Mouse (Mus musculus) cerebellum, postnatal 4 days (tissue): Measurements from ENCODE around the gene Cdhr1.

Source experiments
- DNase-seq, 2 experiments: peaks; one replicate each; pipeline ENCODE4 v3.0.0; 2022; ENCODE audit warnings: low spot score in 2 of 2, mixed read lengths in 1 of 2

Cdhr1 gene

DNA sequence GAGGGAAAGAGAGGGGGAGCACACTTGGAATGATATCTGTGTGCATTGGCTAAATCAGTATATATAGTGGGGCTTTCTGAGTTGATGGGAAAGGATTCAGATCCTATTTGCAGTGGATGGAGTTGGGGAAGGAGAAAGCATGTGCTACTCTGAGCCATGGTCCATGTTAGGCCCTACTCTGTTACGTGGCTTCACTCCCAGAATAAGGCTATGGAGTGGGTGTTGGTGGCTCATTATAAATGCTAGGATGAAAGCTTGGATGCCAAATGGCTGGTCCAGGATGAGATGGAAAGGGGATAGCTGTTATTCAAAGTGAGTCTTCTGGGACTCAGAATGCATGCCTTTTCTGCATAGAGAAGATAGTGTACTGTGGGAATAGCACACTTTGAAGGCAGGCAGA is 17.4 kb downstream of the Cdhr1 start:
- no peak for DNase-seq

DNA sequence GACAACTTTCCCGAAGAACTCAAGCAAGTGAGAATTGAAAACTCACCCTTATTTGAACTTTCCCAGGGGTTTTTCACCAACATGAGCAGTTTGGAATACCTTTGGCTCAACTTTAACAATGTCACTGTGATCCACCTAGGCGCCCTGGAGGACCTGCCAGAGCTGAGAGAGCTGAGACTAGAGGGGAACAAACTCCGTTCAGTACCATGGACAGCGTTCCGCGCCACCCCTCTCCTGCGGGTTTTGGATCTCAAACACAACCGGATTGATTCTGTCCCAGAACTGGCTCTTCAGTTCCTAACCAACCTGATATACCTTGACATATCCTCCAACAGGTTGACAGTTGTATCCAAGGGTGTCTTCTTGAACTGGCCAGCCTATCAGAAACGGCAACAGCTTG is 29.6 kb downstream of the Cdhr1 start:
- DNase-seq = peak in 1 of 2 experiments; percentile 13

DNA sequence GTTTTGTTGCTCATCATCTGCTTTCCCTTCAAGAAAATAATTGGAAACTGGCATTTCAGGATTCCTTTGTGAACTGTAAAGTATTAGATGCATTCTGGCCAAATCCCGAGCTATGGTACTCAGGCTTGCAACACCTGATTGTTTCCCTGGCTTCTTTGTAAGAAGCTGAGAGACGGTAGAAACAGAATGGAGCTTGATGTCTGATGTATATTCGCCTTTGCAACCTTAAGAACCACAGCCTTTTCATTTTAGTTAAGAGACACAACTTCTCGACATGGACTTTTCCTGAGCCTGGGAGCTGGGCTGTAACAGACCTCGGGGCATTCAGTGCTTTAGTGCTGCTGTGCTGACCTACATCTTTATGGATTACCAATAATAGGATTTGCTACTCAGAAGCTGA is 30.5 kb downstream of the Cdhr1 start, which contains the start of gene Lrit2:
TSS of gene Lrit2 (plus strand) at position 301 of the 400 bp plus-strand sequence.
- DNase-seq = no peak

DNA sequence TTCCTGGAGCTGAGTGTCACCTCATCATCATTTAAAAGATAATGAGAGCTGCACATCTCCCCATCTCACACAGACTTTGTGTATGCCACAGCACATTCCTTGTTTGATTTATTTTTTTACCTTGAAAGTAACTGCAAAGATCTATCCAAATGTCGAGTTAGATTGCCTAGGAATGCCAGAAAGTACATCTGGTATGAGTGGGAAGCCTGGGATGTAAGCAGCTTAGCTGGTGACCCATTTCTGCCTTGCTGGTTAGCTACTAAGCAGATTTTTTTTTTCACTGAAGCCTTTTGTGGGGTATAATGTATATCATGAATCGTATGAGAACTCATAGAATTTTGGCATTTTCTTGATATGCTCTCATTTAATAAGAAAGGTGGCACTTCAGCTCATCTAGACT is 31.5 kb downstream of the Cdhr1 start:
- DNase-seq = no peak

DNA sequence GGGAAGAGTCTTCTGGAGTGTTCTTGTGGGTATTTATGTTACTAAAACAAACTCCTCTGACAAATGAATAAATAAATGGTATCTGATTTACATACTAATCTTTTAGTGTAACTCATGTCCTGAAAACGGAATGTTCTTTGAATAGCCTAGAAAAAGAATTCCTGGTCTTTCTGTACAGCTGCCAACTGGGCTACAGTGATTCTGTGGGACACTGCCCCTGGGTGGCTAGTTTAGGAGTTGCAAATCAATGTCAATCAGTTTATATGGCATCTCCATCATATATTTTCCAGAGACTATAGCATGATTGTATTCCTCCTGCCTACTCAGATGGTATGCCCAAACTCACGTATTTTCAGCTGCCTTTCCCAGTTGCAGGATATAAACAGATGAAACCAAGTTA is 33.3 kb downstream of the Cdhr1 start:
- no peak for DNase-seq

DNA sequence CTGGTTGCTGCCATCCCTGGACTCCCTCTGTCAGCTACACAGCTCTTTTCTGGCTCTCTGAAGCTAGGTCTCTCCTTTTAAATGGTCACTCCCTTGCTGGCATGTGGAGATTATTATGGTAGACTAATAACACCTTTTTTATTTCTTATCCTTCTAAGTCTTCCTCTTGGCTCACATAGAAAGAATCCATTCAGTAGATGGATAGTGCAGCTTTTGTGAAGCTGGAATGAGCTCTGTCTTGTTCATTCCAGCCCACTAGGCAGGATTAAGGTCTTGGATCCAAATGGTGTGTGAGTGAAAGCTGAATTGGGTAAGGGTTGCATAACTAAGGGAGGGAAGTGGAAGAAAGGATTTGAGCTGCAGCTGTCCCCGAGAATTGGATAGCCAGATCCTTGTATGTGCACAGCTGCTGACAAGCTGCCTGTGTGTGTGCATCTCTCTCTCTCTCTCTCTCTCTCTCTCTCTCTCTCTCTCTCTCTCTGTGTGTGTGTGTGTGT is 49.2 kb downstream of the Cdhr1 start, which contains the start of gene Rgr:
TSS of gene Rgr (minus strand) at position 51 of the 497 bp plus-strand sequence.
- DNase-seq = no peak

DNA sequence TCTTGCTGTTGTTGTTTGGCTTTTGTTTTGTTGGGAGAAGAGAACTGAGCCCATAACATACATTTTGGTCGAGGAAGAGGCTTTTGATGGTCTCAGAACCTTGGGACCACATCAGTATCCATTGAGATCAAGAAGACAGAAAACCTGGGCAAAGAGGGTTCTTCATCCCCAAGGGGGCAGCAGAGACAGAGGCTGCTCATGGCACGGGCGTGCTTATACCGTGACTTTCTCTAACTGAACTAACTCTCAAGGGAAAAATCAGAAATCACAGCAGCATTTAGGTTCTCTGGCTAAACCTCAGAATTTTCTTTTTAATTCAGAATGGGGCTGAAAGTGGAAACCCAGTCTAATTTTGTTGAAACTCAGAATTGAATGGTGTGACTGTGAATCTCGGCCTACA is 63.7 kb downstream of the Cdhr1 start:
- DNase-seq = no peak

DNA sequence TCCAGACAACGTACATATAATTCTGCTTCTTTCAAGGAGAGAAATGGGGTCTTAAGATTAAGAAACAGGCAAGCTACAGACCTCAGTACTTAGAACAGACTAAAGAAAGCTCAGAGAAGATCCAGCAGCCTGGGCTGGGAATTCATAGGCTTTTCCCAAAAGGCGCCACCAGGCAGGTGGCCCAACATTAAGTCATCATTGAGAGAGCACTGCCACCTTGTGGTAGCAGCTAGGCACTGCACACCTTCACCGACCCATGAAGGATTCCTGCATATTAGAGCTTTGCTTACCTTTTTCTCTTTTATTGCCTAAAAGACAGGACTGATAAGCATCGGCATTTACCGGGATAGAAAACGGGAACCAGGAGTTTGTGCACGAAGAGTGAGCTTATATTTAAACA is 64.9 kb downstream of the Cdhr1 start:
- DNase-seq = peak; percentile 79 to 87

DNA sequence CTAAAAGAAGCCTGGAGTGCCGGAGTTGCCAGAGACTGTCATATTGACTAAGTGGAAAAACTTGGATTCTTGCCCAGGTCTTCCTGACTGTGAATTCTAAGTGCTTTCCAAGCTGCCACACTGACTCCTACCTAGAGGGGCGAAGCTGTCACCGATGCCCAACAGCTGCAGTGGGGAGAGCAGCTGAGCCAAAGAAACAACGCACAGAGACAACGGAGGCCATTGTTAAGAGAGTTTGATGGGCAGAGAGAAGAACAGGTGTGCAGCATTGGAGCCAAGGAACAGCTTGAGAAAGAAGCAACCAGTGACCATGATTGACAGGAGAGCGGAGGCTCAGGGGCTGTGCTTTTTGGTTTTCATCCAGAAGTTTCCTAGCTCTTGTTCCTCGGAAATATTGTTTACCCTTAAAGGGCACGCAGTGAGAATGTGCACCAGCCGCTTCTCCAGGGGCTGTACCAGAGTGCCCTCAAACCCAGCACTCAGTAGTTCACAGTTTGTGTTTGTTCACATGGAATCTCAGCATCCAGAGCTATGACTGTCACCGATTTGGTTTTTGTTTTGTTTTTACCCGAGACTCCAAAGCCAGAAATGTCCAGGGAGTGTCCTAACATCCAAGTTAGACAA is 65.6 kb downstream of the Cdhr1 start:
- peak in 1 of 2 experiments; percentile 41 for DNase-seq

DNA sequence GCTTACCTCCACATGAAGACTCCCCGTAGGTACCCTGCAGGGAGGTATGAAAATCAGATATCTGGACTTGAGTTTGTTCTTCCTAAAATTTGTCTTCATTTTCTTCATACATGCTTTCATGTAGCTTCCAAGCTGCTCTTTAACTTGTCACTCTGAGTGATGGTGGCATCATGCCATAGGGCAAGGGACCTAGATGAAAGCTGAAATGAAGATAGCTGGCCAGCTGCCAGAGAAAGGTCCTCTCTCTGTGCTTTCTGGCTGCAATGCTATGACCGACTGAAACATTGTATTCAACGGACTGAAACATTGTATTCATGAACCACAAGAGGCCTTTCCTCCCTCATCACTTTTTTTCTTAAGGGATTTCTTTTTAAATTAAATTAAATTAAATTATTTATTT is 69.6 kb downstream of the Cdhr1 start:
- DNase-seq = peak in 1 of 2 experiments; percentile 65

DNA sequence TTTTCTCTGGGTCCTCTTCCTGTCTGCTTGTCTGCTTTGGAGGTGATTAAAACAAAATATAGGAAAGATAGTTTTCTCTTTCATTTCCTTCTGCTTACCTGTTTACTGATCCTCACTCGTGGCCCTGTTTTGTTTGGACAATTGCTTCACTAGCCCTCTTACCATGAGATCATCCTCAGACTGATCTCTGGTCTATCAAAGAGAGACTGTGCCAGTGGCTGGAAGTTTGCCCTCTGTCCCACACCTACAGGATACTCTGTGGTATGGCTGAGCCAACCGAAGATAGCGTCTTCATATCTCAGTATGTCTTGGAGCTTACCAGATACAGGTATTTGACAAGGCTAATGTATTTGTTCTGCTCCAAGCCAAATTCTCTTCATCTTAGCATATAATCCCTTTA is 70.2 kb downstream of the Cdhr1 start:
- DNase-seq = no peak
